7 mouse cellular contexts compared by ENCODE assay signal in the genomic region with DNA sequence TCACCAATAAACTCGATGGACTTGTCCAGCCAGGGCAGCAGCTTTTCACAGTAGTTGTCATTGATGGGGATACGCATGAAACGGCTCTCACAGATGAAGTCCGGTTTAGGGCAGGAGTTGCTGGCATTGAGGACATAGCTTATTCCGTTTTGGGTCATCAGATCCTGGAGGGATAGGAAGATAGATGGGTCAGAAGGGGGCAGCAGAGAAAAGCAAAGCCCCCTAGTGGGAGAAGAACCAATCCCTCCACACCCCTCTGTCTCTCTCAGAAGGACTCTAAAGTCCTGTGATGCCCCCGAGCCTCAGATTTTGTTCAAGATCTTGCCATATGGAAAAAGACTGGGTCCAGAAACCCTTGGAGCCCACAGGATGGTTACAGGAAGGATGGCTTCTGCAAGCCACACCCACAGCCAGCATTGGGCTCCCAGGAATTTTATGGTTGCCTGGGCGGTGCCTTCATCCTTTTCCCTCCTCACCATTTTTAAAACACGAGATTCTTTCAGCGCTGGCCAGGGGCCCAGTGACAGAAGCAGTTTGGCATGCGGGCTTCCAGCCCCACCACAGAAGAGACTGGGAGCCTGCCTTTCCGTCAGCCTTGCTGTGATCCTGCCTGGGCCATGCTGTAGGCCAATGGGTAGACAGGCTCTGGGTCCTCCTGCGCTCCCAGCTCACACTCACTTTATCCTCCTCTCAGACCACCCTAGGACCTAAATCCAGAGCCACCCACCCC. TPM values are rescaled to one million over a fixed set of nuclear protein-coding genes. Genes with fewer than 3 reads are reported as not detected.
DNase-seq lines count a peak whose midpoint lies in the region; ATAC-seq lines count a peak whose summit lies in the region.

No protein-coding gene starts in this region.

- 0 out of 2 replicates have a peak overlapping the region, but pooled peaks have one; percentile 31 for H3K9ac ChIP-seq in heart, embryonic 12.5 days
- no peak overlapping the region for H3K9ac ChIP-seq in limb, embryonic 15.5 days

- no peaks in the 10 kb centered on the region for H3K9me3 ChIP-seq in heart, embryonic 12.5 days (replicated peaks)
- H3K9me3 ChIP-seq in limb, embryonic 15.5 days = no peaks in the 10 kb centered on the region

- H3K27ac ChIP-seq in heart, embryonic 12.5 days (ENCODE audit: poor library complexity, severe bottlenecking) = peak overlapping the region; percentile 74
- peak overlapping the region; percentile 67 for H3K27ac ChIP-seq in limb, embryonic 15.5 days

- no peak overlapping the region for H3K4me3 ChIP-seq in heart, embryonic 12.5 days
- no peak overlapping the region for H3K4me3 ChIP-seq in limb, embryonic 15.5 days

- H3K27me3 ChIP-seq in heart, embryonic 12.5 days (replicated peaks) = peaks cover 52% of the 10 kb centered on the region
- H3K27me3 ChIP-seq in limb, embryonic 15.5 days = peaks cover 86% of the 10 kb centered on the region

- 33% methylated on average over 12 of the region's 12 CpGs for WGBS in heart, embryonic 12.5 days
- 20% methylated on average over 12 of the region's 12 CpGs for WGBS in limb, embryonic 15.5 days

- 0 out of 2 replicates have a peak overlapping the region, but pooled peaks have one; percentile 11 for H3K4me2 ChIP-seq in heart, embryonic 12.5 days
- H3K4me2 ChIP-seq in limb, embryonic 15.5 days = peak overlapping the region; percentile 1; the same call in 1 of the 2 replicates

- DNase-seq in right cerebral cortex, postnatal 14 days = peak; percentile 57
- no peak for DNase-seq in right cerebral cortex, adult 18-20 months
- peak; percentile 57 to 66 for DNase-seq in cerebellum, postnatal 25 days
- DNase-seq in thymus, postnatal 36 days = no peak
- no peak for DNase-seq in thymus, postnatal 4 days

- peaks cover 60% of the 10 kb centered on the region for H3K4me1 ChIP-seq in heart, embryonic 12.5 days (replicated peaks)
- H3K4me1 ChIP-seq in limb, embryonic 15.5 days = peaks cover 34% of the 10 kb centered on the region

- peaks cover 82% of the 10 kb centered on the region for H3K36me3 ChIP-seq in heart, embryonic 12.5 days
- H3K36me3 ChIP-seq in limb, embryonic 15.5 days = peaks cover 6% of the 10 kb centered on the region; the same call in 1 of the 2 replicates

- no peak; the same call in 1 of the 2 replicates for ATAC-seq in heart, embryonic 12.5 days (ENCODE audit: insufficient number of reproducible peaks, low FRiP score)
- peak; percentile 66; the same call in 1 of the 2 replicates for ATAC-seq in limb, embryonic 15.5 days (ENCODE audit: insufficient number of reproducible peaks, low FRiP score, low TSS enrichment, low read depth)

RNA-seq across cellular contexts. Expression of a gene that starts 11.9 kb away (rescaled TPM):
- 17.7 and 17.8 TPM in 2 replicates for polyA plus RNA-seq in heart, embryonic 12.5 days (2016; fragmentation: Nextera tagmentation; extraction: Ambion mirVana)
- 5.5 and 6.9 TPM in 2 replicates for polyA plus RNA-seq in limb, embryonic 15.5 days (2015; fragmentation: Nextera tagmentation; extraction: Ambion mirVana)

RNA-seq across cellular contexts. Expression of a gene that starts 22.9 kb away (rescaled TPM):
- 42.7 and 43.6 TPM in 2 replicates for polyA plus RNA-seq in heart, embryonic 12.5 days (2016; fragmentation: Nextera tagmentation; extraction: Ambion mirVana)
- polyA plus RNA-seq in limb, embryonic 15.5 days (2015; fragmentation: Nextera tagmentation; extraction: Ambion mirVana) = 78.2 and 82.2 TPM in 2 replicates

RNA-seq across cellular contexts. Expression of a gene that starts 36.8 kb away (rescaled TPM):
- not detected in 2 replicates for polyA plus RNA-seq in heart, embryonic 12.5 days (2016; fragmentation: Nextera tagmentation; extraction: Ambion mirVana)
- polyA plus RNA-seq in limb, embryonic 15.5 days (2015; fragmentation: Nextera tagmentation; extraction: Ambion mirVana) = not detected in 2 replicates

RNA-seq across cellular contexts. Expression of a gene that starts 52.1 kb away (rescaled TPM):
- not detected in 2 replicates for polyA plus RNA-seq in heart, embryonic 12.5 days (2016; fragmentation: Nextera tagmentation; extraction: Ambion mirVana)
- not detected in 2 replicates for polyA plus RNA-seq in limb, embryonic 15.5 days (2015; fragmentation: Nextera tagmentation; extraction: Ambion mirVana)

Comparison
In these comparisons a context has a peak if more than half of its experiments do, and no peak if none do; other contexts are left out.
1. DNase-seq: peak in right cerebral cortex, postnatal 14 days (single experiment) and cerebellum, postnatal 25 days (2 of 2); none in right cerebral cortex, adult 18-20 months (single experiment), thymus, postnatal 36 days (0 of 2) and thymus, postnatal 4 days (single experiment).